Mouse (Mus musculus): ENCODE measurements at regions not wholly inside any gene's neighbourhood (a gene's known extent, or its start where the extent isn't known, plus 50 kb on each side); places are given as distances from the start of the nearest gene placed in this dataset.
A peak's percentile ranks its signal among the peaks of the same experiment; 100 is the strongest.

DNA sequence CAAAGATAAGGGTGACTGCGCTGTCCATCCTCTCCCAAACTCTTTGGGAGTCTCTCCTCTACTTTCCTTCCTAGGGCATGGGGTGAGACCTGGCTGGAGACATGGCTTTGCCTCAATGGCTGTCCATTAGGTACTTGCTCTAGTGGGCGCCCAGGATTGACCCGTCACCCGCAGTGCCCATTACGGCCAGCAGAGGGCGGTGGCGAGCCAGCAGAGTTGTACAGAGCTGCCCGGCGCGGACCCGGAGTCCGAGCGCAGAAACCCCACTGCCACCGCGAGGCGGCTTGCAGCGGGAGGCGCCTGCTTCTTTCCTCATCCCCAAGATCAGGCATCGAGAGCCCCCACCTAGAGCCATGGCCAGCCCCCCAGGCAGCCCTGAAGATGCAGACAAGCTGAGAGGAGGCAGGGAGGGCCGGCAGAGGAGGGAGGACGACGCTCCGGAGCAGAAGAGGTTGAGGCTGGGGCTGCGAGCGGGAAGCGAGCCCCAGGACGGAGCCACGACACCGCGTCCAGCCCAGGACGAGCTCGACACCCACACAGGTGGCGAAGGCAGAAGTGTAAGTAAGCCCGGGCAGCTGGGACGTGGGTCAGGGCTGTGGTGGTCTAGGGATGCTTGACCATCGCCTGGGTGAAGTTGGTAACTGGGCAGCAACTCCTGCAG is 50.9 kb upstream of the Eef2kmt start:
- DNase-seq (ENCODE audit: low spot score in 2 of 2): peak; percentile 81 to 89

Measured in urinary bladder, postnatal 36 days (tissue).